Mouse (Mus musculus): Measurements from ENCODE around the gene Gm14569. TPM values are rescaled to one million over a fixed set of nuclear protein-coding genes. Genes with fewer than 3 reads are reported as not detected.

Gene Gm14569
- 0.19 TPM in 1 of 2 replicates, not detected in the other for polyA plus RNA-seq (2015; fragmentation: Nextera tagmentation; extraction: Ambion mirVana)

GRCm38 (mm10) chrX:36491730-36492129, at the start of gene Gm14569:
Gene Gm14569, minus strand, starts transcription at chrX:36491830.

GRCm38 (mm10) chrX:36400980-36401379, 90.7 kb downstream of the Gm14569 start, which contains the start of gene Gm6268:
Gene Gm6268, plus strand, starts transcription at chrX:36401280.

Small RNA genes lying within 50 kb of the gene (microRNA-seq; reads per million reads assigned to microRNA genes)
- gene Gm44485 = 0 reads per million in 2 experiments

Other genes with a start within 250 kb of the Gm14569 start
- gene Lonrf3, start 163.5 kb downstream of the Gm14569 start, polyA plus RNA-seq (2015; fragmentation: Nextera tagmentation; extraction: Ambion mirVana) = 0.39 and 0.44 TPM in 2 replicates
- not detected in 2 replicates for gene Gm6268, start 90.5 kb downstream of the Gm14569 start, polyA plus RNA-seq (2015; fragmentation: Nextera tagmentation; extraction: Ambion mirVana)
- 69.9 and 105 TPM in 2 replicates for gene Pgrmc1, start 106.4 kb upstream of the Gm14569 start, polyA plus RNA-seq (2015; fragmentation: Nextera tagmentation; extraction: Ambion mirVana)
- gene Akap17b, start 153.6 kb upstream of the Gm14569 start, polyA plus RNA-seq (2015; fragmentation: Nextera tagmentation; extraction: Ambion mirVana) = 0.83 and 0.85 TPM in 2 replicates

Measured in skeletal muscle tissue, postnatal 0 days (tissue).